Mouse (Mus musculus): ENCODE results near the gene D630003M21Rik.

- TF ChIP-seq POLR2A (IDR thresholded peaks at IDR 0.05; ENCODE audit: borderline replicate concordance, control insufficient read depth, low read depth, low read length) = no peak
- TF ChIP-seq CTCF (IDR thresholded peaks at IDR 0.05; ENCODE audit: control insufficient read depth, insufficient read depth, low read length) = no peak
These were observed 35.2 kb downstream of the D630003M21Rik start for GRCm38 (mm10) chr2:158193611-158194336.

Data from bone marrow, adult 2 months (tissue).